Mouse (Mus musculus): ENCODE measurements around the gene Olfr173. TPM values are rescaled to one million over a fixed set of nuclear protein-coding genes. Genes with fewer than 3 reads are reported as not detected.

The Olfr173 gene
- total RNA-seq (2023): not detected

GRCm38 (mm10) chr16:58800168-58800567, at the start of gene Olfr173:
Gene Olfr173, minus strand, starts transcription at chr16:58800268.

GRCm38 (mm10) chr16:58826732-58827319, 26.8 kb upstream of the Olfr173 start, which contains the start of gene Olfr175-ps1:
Gene Olfr175-ps1, minus strand, starts transcription at chr16:58826782.

GRCm38 (mm10) chr16:58763076-58763475, 37.0 kb downstream of the Olfr173 start, which contains the start of gene Olfr172:
Gene Olfr172, minus strand, starts transcription at chr16:58763176.

Other genes starting within 250 kb of the Olfr173 start
- not detected for gene Gm813, start 183.3 kb downstream of the Olfr173 start, total RNA-seq (2023)
- not detected for gene E330017A01Rik, start 161.5 kb downstream of the Olfr173 start, total RNA-seq (2023)
- gene Cpox, start 130.0 kb downstream of the Olfr173 start, total RNA-seq (2023): 10 to 100 TPM; 16.4 to 34.2 TPM
- under 1 TPM; 0.31 to 0.42 TPM for gene Gpr15, start 81.2 kb downstream of the Olfr173 start, total RNA-seq (2023)
- 10 to 100 TPM; 30.5 to 37.7 TPM for gene Cldnd1, start 72.4 kb downstream of the Olfr173 start, total RNA-seq (2023)
- not detected for gene Olfr172, start 37.1 kb downstream of the Olfr173 start, total RNA-seq (2023)
- gene Olfr175-ps1, start 26.5 kb upstream of the Olfr173 start, total RNA-seq (2023): not detected
- not detected for gene Olfr177, start 74.5 kb upstream of the Olfr173 start, total RNA-seq (2023)
- not detected for gene Olfr178, start 91.8 kb upstream of the Olfr173 start, total RNA-seq (2023)
- gene Olfr181, start 128.5 kb upstream of the Olfr173 start, total RNA-seq (2023): not detected
- not detected for gene Olfr180, start 129.1 kb upstream of the Olfr173 start, total RNA-seq (2023)
- gene Olfr183, start 195.1 kb upstream of the Olfr173 start, total RNA-seq (2023): not detected
- not detected for gene Olfr186, start 230.0 kb upstream of the Olfr173 start, total RNA-seq (2023)
- gene Olfr187, start 239.5 kb upstream of the Olfr173 start, total RNA-seq (2023): not detected

Measured in neutrophil, adult 59 days (primary cell).